Mouse (Mus musculus) hindbrain, embryonic 11.5 days (tissue): ENCODE measurements around the gene Enpp3. TPM values are rescaled to one million over a fixed set of nuclear protein-coding genes. Genes with fewer than 3 reads are reported as not detected.

Experiments used
- ATAC-seq: fragments of 200-750 bp; cut with Nextera tagmentation; 2 replicates; pipeline ENCODE4 v1.8.0; 2017; ENCODE audit warnings: mild to moderate bottlenecking, moderate TSS enrichment, moderate library complexity; ENCODE audit not compliant: low FRiP score
- DNase-seq: peaks from one replicate; pipeline ENCODE4 v3.0.0-alpha.2; 2015; ENCODE audit warnings: low spot score
- H3K27ac ChIP-seq: fragments of 300-500 bp; sonication (generic); 2 replicates; pipeline ENCODE4 v1.5.1; 2014; ENCODE audit warnings: mild to moderate bottlenecking, low read depth, low read length
- H3K27me3 ChIP-seq: fragments of 300-500 bp; sonication (generic); 2 replicates; pipeline ENCODE4 v1.6.1; 2014; ENCODE audit warnings: mild to moderate bottlenecking, low read length, moderate library complexity, mixed read lengths; ENCODE audit not compliant: control insufficient read depth, insufficient read depth
- H3K36me3 ChIP-seq: fragments of 300-500 bp; sonication (generic); 2 replicates; pipeline ENCODE4 v1.6.1; 2014; ENCODE audit warnings: mild to moderate bottlenecking, low read length, moderate library complexity, mixed read lengths; ENCODE audit not compliant: control insufficient read depth, insufficient read depth
- H3K4me1 ChIP-seq: fragments of 300-500 bp; sonication (generic); replicated peaks from 2 replicates; pipeline ENCODE4 v1.6.1; 2014; ENCODE audit warnings: low read length, mixed read lengths; ENCODE audit not compliant: control insufficient read depth, insufficient read depth
- H3K4me2 ChIP-seq: fragments of 300-500 bp; sonication (generic); replicated peaks from 2 replicates; pipeline ENCODE4 v1.6.1; 2014; ENCODE audit warnings: mild to moderate bottlenecking, low read depth, low read length
- H3K4me3 ChIP-seq: fragments of 300-500 bp; sonication (generic); 2 replicates; pipeline ENCODE4 v1.5.1; 2014; ENCODE audit warnings: low read depth, low read length
- H3K9ac ChIP-seq: fragments of 300-500 bp; sonication (generic); 2 replicates; pipeline ENCODE4 v1.6.1; 2014; ENCODE audit warnings: low read depth, low read length
- H3K9me3 ChIP-seq: fragments of 300-500 bp; sonication (generic); 2 replicates; pipeline ENCODE4 v1.6.1; 2016; ENCODE audit warnings: low read length; ENCODE audit not compliant: control insufficient read depth
- WGBS: fragments of 180-500 bp; shearing (Covaris S2); extraction: QIAGEN DNeasy Blood & Tissue Kit; methylation state at CpG from one replicate; pipeline ENCODE4 v1.1.7; 2014; 5-methylcytosine and 5-hydroxymethylcytosine counted together
- polyA plus RNA-seq: library from polyadenylated mRNA; unstranded; fragments of >200 nt; fragmentation: Nextera tagmentation; extraction: Ambion mirVana; gene quantifications from 2 replicates; pipeline ENCODE4 v1.2.1, GENCODE M21; 2014

Gene Enpp3
- polyA plus RNA-seq, 1 experiment from 2014 or later = 4.9 TPM

- ATAC-seq (no peak), DNase-seq (no peak)
- 89% methylated on average over 3 of the region's 3 CpGs for WGBS
- no peaks in the 10 kb centered on the region for H3K27me3 ChIP-seq
- no peak overlapping the region for H3K4me3 ChIP-seq
- H3K4me1 ChIP-seq = no peaks in the 10 kb centered on the region
- no peak overlapping the region for H3K4me2 ChIP-seq
- H3K9ac ChIP-seq = no peak overlapping the region
- no peaks in the 10 kb centered on the region for H3K36me3 ChIP-seq
- no peaks in the 10 kb centered on the region for H3K9me3 ChIP-seq
- no peak overlapping the region for H3K27ac ChIP-seq
Measured at GRCm38 (mm10) chr10:24763257-24763656, 79.4 kb downstream of the Enpp3 start.

- H3K4me2 ChIP-seq = no peak overlapping the region
Measured at GRCm38 (mm10) chr10:24758326-24758915, 84.2 kb downstream of the Enpp3 start.

GRCm38 (mm10) chr10:24754874-24755540 lies 87.6 kb downstream of the Enpp3 start:
- no peak for DNase-seq
- no peaks in the 10 kb centered on the region for H3K36me3 ChIP-seq
- no peak overlapping the region for H3K9ac ChIP-seq
- H3K27ac ChIP-seq = no peak overlapping the region
- no peaks in the 10 kb centered on the region for H3K27me3 ChIP-seq
- H3K4me2 ChIP-seq = 0 out of 2 replicates have a peak overlapping the region, but pooled peaks have one; percentile 5
- no peak for ATAC-seq
- 53% methylated on average over 9 of the region's 9 CpGs for WGBS
- H3K9me3 ChIP-seq = no peaks in the 10 kb centered on the region
- H3K4me1 ChIP-seq = no peaks in the 10 kb centered on the region
- H3K4me3 ChIP-seq = no peak overlapping the region

More at GRCm38 (mm10) chr10:24758326-24758915, 84.2 kb downstream of the Enpp3 start:
- Histone ChIP-seq H3K36me3 (no peaks in the 10 kb centered on the region), H3K9me3 (no peaks in the 10 kb centered on the region), H3K9ac (no peak overlapping the region), H3K27me3 (no peaks in the 10 kb centered on the region), H3K27ac (no peak overlapping the region), H3K4me3 (no peak overlapping the region), H3K4me1 (no peaks in the 10 kb centered on the region)
- DNase-seq (no peak), ATAC-seq (no peak)
- 79% methylated on average over 8 of the region's 8 CpGs for WGBS

DNA sequence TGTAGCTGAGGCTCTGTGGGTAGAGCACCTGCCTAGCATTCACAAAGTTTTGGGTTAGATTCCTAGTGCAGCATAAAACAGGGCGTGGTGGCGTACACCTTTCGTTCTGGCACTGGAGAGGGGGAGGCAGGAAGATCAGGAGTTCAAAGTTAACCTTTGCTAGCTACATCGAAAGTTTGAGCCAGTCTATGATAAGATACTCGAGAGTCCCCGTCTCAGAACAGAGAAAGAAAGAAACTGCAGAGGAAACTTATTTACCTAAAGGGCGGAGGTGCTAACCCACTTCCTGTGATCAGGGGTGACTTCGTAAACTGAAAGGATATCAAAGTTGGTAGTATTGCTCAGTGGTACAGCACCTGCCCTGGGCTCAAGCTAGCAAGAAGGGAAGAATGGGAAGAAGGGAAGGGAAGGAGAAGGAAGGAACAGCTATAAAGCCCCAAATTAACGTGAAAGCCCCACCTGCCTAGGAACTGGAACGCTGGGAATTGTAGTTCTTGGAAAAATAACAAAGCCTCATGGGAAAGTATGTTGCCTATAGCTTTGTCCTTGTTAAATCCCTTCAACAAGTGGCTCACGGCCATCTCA lies 88.3 kb downstream of the Enpp3 start:
- peak; percentile 23 for DNase-seq
- Histone ChIP-seq H3K36me3 (no peaks in the 10 kb centered on the region), H3K27me3 (no peaks in the 10 kb centered on the region), H3K9ac (no peak overlapping the region), H3K27ac (no peak overlapping the region), H3K4me3 (peak overlapping the region; percentile 13; the same call in 1 of the 2 replicates), H3K4me1 (no peaks in the 10 kb centered on the region), H3K4me2 (peak overlapping the region; percentile 5; the same call in 1 of the 2 replicates), H3K9me3 (no peaks in the 10 kb centered on the region)
- ATAC-seq = no peak
- 56% methylated on average over 11 of the region's 11 CpGs for WGBS

- Histone ChIP-seq H3K4me1 (no peaks in the 10 kb centered on the region), H3K4me2 (no peak overlapping the region), H3K27me3 (no peaks in the 10 kb centered on the region), H3K9me3 (no peaks in the 10 kb centered on the region), H3K36me3 (no peaks in the 10 kb centered on the region), H3K4me3 (peak overlapping the region; percentile 13; the same call in 1 of the 2 replicates), H3K27ac (no peak overlapping the region), H3K9ac (no peak overlapping the region)
- DNase-seq = no peak
- ATAC-seq = no peak
- 77% methylated on average over 16 of the region's 16 CpGs for WGBS
Measured at GRCm38 (mm10) chr10:24753536-24754250, 88.9 kb downstream of the Enpp3 start.

DNA sequence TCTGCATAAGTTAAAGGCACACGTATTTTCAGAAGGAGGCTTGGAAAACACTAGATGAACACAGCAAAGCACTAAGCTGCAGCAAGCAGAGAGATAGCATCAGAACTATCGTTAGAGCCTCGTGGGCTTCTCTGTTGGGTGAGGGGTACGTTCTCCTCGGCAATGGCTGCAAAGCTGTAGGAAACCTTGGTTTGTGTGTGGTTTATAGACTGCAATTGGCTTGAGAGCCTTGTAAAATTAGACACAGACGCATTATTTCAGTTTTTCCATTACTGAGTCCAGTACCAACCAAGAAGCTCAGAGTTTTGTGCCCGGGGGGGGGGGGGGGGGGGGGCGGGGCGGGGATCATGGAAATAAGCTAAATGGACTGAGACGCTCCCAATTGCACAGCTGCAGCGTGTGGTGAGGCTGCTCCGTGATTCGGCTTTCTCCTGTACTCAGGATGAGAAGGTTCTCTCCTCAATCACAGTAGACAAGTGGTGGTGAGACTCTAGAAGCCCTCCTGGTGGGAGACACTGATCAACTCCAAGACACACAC lies 99.6 kb downstream of the Enpp3 start:
- WGBS = 87% methylated on average over 12 of the region's 13 CpGs
- no peaks in the 10 kb centered on the region for H3K4me1 ChIP-seq
- ATAC-seq = no peak
- H3K27me3 ChIP-seq = no peaks in the 10 kb centered on the region
- no peak overlapping the region for H3K27ac ChIP-seq
- no peaks in the 10 kb centered on the region for H3K36me3 ChIP-seq
- DNase-seq = no peak
- no peak overlapping the region for H3K9ac ChIP-seq
- H3K9me3 ChIP-seq = no peaks in the 10 kb centered on the region
- no peak overlapping the region for H3K4me2 ChIP-seq
- no peak overlapping the region for H3K4me3 ChIP-seq

DNA sequence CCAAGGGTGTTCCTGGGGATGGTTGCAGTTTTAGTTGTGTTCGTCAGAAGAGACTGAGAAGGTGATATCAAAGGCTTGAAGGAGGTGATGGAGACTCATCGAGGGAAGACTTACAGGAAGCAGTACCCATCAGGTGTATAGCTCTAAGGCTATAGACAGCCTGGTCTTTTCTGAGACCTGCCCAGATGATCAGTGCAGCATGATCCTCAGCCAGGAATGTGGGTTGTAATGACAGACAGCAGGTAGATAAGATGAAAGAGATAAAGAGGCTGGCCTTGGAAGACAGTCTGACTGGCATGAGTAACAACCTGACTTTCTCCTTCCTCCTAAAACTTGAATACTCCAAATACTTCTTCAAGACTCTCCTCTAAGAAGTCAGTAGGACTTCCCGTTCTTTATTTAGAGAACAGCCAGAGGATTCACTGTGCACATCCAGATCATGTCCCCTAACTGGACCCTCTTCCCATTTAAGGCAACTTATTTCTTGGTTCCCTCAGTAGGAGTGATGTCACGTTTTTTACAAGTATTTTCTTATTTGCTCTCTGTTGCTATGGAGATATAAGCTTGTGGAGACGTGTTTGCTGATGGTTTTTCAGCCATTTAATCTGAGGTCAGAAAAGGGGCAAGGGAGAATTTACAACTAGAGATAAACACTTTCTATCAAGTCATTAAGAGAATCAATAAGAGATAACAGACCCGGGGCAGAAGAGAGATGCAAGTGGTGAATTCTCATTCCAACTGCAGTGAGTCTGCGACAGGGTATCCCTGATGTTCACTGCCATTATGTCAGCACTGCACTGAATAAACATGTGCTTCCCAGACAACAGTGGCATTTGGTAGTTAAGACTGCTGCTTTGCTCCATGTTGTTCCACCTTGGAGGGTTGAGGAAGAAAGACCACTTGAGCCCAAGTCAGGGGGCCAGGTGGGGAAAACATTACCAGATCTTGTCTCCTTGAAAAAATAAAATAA lies 101.1 kb downstream of the Enpp3 start:
- ATAC-seq = no peak
- Histone ChIP-seq H3K27ac (no peak overlapping the region), H3K27me3 (no peaks in the 10 kb centered on the region), H3K4me3 (no peak overlapping the region), H3K36me3 (no peaks in the 10 kb centered on the region), H3K4me1 (no peaks in the 10 kb centered on the region), H3K9me3 (no peaks in the 10 kb centered on the region), H3K4me2 (no peak overlapping the region), H3K9ac (no peak overlapping the region)
- WGBS = 76% methylated on average over 7 of the region's 7 CpGs
- no peak for DNase-seq

DNA sequence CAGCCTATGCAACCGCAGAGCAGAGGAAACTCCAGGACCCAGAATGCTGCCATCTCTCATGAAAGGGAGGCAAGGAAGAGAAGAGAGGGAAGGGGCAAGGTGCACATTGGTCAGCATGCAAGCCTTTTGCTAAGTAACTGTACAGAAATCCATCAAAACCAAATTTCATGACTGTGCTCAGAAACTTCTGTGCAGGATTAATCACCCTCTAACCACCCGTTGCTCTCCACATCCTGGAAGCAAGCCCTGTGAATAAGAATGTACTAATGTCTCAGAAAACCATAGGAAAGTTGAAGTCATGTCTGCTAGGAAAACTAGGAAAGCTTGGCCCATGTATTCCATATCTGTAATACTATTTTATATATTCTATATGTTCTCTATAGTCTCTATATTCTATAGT lies 103.5 kb downstream of the Enpp3 start:
- no peak overlapping the region for H3K4me2 ChIP-seq
- no peaks in the 10 kb centered on the region for H3K27me3 ChIP-seq
- H3K4me1 ChIP-seq = no peaks in the 10 kb centered on the region
- no peaks in the 10 kb centered on the region for H3K36me3 ChIP-seq
- no peak overlapping the region for H3K9ac ChIP-seq
- 82% methylated on average over 2 of the region's 2 CpGs for WGBS
- DNase-seq = no peak
- no peak for ATAC-seq
- H3K4me3 ChIP-seq = no peak overlapping the region
- H3K27ac ChIP-seq = no peak overlapping the region
- H3K9me3 ChIP-seq = no peaks in the 10 kb centered on the region
